Mouse (Mus musculus) lung, postnatal 36 days (tissue): ENCODE results near the gene Tnc.
A peak's percentile ranks its signal among the peaks of the same experiment; 100 is the strongest.

Source experiments
- DNase-seq: peaks from one replicate; pipeline ENCODE4 v3.0.0; 2022; ENCODE audit warnings: mixed read lengths

Gene Tnc

DNA sequence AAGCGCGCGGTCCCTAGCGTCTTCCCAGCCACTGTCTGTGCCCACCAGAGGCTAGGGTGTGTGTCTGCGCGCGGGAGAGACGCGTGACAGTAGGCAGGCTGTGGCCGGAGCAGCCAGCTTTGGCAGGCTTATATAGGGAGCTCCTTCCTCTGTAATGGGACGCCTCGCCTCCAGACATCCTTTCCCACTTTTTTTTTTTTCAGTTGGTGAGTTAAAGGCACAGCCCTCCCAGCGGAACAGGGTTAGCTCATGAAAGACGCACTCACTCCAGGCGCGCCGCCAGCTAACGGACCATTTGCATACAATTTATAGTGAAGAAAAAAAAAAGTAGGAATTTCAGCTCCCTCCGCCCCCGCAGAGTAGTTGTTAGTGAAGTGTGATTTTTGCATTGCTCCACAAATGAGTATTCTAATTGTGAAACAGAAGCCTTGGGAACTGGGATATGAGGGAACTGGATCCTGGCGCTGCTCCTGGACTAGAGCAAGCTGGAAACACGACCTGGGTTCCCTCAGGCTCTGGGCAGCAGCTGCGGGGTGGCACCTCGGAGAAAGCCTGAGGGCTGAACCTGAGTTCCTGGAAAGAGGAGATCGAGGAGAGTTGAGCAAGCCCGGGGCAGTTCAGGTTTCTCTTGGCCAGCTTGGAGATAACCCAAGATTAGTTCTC lies at the start of gene Tnc:
Gene Tnc, minus strand, starts transcription at position 185 of the 663 bp plus-strand sequence.
- peak; percentile 22 for DNase-seq

DNA sequence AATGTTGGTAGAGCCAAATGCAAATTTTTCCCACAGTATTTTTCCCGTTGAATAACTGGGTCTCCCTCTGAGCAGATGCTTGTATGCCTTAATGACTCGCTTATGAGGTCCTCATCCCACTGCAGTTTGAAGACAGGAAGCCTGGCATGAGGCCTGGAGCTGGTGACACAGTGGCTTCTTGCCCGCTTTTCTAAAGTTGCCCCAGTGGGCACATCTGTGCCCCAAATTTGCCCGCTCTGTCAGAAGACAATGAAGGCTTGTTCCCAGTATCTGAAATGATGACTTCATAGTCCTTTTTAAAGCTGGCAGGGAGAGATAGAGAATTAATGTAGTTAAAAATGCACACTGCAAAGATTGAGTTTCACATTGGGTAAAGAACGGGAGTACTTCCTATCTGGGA lies 47.4 kb upstream of the Tnc start:
- DNase-seq: no peak

DNA sequence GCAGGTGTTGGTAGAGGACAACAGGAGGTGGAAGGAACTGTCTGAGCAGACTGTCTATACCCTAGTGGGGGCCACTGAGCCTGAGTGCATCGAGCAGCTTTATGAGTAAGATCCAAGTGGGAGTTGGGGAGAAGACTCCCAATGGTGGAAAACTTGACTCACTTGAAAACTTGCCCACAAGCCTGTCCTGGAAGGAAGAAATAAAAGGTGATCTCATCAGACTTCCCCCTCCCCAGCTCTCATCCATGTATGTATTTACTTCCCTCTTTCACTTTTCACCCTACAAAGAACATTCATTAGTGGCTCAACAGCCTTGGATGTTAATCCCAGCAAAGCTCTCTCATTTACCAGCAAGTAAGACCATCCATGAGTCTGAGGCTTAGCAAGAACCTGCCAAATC lies 46.0 kb upstream of the Tnc start:
- no peak for DNase-seq

DNA sequence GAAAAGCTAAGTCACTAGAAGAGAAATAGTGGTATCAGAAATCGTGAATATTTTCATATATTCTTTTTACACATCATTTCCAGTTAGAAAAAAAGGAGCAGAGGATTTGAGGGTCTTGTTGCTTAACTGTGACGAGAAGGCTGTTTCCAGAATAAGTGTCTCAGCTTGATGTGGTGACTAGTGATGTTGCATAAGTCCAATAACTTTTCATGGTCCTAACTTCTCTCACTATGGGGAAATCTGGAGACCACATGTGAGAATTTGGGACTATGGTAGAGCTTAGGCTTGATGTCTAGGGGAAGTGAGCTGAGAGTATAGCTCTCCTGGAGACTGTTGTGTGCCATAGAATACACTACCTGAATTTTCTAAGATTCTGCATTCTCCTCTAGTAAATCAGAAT lies 42.6 kb upstream of the Tnc start:
- no peak for DNase-seq

DNA sequence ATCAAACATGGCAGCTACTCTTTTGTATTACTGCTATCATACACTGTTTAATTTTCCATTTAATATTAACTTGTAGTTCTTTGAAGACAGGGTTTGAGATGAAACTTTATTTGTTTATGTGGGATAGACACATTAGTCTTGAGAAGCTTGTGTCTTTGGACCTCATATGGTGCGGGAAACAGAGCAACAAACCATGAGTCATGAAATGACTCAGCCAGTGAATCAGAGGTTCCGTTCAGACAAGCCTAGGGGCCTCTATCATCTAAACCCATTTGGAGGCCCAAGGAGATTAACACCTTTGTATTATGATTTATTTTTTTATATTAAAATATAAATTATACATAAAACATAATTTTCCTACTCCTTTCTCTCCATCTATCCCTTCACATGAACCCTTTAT lies 40.9 kb upstream of the Tnc start:
- no peak for DNase-seq

DNA sequence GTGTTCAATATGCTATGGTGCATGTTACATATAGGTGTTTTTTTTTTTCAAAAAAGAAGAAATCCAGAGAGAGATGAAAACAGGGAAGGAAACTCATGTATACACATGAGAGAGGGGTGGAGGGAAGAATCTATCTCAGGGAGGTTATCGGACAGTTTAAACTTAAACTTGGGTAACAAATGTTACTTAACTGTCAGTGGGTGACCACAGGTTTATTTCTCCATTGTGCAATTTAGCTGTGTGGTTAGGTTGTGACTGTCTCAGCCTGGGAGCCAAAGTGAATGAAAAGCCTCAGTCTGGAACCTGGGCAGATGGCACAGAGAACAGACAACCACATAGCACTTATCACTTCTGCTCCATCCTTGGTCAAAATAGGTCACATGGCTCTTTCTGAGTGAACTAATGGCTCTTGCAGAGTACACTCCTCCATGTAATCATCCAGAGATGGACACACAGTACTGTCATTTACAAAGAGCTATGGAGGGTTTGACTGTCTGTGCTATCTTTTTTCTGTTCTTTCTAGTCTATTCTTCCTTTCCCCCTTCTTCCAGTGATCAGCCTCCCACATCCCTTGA lies 39.3 kb upstream of the Tnc start:
- DNase-seq: no peak

DNA sequence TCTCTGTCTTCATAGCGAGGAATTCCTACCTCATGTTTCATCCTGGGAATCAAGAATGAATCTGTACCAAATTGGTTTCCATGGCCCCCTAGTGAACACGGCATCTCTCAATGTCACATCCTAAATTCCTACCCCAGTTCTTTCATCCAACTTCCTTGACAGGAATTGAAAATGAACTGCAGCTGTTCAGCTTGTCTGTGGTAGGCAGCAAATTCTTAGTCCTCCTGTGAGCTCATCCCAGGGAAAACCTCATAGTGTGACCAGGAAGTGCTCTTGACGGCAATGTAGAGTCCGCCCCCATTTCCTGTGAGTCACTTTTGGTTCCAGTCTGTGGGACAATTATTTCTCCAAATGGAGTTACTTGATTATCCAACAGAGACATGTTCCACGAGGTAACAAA lies 37.0 kb upstream of the Tnc start:
- peak; percentile 39 for DNase-seq

DNA sequence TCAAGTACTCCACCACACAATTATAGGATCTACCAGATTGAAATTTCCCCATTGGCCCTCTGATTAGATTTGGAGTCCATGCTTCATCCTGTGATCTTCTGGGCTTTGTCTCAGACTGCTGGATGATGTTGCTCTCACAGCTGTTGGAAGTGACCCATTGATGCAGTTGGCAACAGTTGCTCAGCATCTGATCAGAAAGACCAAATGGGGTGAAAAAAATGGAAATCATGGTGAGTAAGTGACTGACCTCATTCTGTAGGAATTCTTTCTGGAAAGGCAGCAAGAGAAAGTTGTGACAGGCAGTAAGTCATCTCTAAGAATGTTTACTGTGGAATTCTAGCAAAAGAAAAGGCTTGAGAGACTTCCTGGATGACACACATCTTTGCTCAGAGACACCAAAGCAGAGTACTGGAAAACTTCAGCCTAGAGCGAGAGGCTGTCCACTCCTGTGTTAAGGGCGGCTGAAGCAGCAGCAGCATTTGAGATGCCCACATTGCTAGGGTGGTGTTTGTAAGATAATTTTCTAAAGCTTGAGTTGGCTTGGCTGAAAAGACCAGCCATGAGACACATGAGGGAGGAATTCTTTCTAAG lies 31.3 kb upstream of the Tnc start:
- DNase-seq: peak; percentile 64

DNA sequence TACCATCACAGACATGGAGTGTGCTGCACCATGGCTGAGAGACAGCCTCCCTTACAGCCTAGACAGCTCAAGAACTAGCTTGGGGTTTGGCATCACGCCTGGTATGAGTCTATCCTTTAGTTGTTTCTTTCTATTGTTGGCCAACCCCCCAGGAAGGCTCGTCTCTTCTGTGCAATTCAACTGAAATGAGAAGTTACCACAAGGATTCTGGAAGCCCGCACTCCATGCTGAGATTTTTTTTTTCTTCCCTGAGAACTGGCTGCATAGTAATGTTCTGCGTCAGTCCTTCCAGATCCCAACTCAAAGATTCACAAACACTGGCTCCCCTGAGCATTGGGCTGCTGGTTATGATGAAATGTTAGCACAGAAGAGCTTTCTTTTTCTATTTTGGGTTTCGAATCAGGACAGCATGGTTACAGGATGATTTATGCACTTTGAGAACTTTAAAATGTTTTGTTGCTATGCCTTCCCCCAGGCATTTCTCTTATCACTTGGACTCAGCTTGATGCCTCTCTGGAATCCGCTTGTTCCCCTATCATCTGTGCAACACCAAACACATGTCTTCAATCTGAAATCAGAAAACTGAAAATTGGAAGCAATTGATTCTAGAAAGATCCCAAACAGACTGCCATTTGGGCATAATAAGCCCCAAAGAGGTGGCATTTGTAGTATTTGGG lies 29.7 kb upstream of the Tnc start:
- DNase-seq: peak; percentile 25

DNA sequence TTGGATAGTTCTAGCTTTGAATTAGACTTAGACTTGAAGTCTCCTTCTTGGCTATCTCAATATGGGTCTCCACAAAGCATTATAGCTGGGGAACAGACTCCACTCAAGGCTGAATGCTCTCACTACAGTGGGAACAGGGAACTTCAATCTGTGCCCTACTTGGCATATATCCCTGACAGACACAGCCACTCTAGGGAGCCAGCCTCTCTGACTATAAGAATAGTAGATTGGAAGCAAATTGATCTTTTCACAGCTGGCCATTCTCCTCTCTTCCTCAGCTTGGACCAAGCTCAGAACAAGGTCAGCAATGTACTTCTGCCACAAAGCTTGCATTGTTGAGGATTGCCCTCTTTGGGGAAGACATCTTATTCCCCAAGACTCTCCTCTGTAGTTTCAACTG lies 27.9 kb upstream of the Tnc start:
- no peak for DNase-seq

DNA sequence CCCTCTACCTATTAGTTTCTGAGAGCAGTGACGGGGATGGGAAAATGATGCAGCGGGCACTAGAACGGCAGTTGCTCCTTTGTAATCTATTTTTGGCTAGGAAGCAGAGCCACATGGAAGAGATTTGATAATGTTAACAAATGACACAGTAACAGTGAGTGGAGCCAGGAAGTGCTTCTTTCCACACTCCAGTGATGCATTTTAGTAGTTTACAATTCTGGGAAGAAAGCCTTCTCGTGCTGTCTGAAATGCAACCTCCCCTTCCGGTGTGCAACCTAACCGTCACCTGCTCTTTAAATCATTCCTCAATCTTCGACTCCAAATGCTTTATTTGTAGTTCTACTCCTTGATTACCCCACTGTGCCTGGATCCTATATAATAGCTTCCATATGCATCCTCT lies 20.6 kb upstream of the Tnc start:
- DNase-seq: no peak

DNA sequence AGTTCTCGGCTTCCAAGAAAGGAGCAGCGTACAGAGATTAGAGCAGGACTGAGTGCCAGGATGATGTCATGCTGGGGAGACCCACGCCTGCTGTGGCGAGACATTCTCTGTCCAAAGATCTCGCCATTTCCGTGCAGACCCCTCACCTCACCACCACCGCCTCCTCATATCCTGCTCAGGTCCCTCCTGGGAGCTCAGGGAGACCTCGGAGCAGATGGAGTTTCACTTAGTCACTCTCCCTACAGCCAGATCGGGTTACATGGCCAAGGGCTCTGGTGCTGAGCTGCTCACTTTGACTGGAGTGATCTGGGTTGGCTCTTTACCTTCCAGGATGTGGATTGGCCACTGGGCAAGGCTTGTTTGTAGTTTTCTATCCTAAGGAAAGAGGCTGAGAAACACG lies 18.5 kb upstream of the Tnc start:
- DNase-seq: no peak

DNA sequence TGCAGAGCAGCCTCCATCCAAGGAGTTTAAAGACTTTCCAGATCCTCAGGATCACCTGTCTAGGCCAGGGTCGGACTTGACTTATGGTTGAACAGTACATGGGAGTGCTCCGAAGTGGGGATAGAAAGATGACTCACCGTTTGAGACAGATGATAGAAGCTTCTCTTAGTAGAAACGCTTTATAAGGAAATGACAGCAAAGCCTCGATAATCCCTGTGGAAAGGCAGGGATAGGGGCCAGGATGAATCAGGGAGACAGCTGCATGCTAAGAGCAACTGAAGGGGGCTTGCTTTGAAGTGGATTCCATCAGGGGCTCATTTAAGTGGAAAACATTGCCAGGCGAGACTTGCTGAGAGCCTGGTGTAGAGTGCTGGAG lies 12.0 kb upstream of the Tnc start:
- DNase-seq: no peak

DNA sequence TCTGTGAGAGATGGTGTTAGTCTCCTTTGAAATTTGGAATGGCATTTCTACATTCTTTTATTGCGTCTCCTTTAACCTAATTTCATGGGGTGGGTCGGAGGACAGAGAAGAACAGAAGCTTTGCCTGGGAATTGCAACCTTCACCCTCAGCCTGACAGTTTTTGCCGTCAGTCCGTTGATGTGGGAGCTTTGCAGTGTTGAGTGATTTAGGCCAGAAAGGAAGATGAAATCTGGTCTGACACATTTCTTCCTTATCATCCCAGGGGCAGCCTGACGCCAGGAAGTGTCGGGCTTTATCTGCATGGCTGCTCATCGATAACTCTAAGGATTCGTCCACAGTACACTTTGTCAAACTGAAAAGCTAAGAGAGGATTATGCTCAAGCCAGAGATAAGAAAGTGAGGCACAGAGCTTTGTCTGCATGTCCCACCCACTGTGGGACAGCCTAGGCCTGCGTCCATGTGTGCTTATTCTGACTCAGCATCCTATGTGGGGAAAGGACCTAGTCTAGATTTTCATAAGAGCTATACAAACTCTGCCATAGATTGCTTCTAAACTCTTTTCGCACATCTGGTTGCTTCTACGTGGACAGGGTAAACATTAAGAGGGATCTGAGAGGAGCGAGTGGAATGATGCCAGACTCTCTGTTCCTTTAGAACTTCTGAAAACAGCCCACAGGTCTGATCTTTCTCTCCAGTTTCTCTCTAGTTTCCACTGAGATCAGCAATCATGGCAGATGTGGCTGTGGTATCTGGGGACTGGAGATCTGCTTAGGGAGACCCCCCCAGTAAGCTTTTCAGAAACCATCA lies 11.4 kb upstream of the Tnc start:
- DNase-seq: no peak

DNA sequence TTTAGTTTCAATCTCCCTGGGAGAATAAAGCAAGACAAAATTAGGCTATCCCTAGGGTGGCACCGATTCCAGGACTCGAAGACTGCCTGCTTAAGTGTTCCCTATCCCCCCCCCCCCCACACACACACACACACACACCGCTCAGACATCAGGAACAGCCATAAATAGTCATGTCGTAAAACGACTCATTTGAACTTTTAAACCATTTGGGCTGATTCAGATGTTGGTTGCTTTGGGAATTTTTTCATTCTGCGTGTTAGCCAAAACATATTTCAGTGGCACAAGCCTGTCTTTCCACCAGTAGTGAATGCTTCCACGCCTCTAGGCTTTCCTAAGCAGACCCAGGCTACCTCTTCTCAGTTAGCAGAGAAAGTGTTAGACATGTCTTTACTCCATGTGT lies 1.4 kb upstream of the Tnc start:
- DNase-seq: no peak

DNA sequence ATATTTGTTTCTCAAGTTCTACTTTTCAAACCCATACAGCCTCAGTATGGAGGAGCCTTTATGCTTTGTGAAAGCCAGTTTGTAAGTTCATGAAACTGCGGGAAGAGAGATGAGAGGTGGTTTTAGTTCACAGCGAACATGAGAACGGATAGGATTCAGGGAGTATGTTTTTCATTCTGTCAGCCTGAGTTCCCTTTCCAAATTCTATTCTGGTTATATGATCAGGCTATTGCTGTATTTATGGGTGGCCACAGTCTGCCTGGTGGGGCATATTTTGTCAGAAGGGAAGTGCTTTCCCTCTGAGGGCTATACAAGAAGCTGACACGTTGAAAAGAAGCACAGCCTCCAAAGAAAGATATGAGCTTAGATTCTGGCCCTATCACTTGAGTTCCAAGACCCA lies 2.9 kb downstream of the Tnc start:
- DNase-seq: no peak

DNA sequence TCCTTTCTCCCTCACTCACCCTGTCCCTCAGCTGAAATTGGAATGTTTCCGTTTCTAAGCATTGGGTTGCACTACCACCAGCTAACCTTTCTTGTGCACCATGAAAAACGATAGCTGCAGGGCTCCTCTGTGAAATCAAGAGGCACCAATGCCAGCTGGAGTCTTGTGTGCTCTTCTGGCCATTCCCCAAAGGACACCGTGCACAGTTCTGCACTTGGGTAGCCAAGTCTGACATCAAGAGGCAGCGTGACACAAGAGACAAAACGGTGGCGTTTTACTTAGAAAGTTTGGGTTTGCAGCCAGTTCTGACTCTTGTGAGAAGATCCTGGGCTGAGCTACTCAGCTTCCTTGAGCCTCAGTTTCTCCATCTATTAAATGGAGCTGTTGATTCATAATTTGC lies 3.4 kb downstream of the Tnc start:
- no peak for DNase-seq

DNA sequence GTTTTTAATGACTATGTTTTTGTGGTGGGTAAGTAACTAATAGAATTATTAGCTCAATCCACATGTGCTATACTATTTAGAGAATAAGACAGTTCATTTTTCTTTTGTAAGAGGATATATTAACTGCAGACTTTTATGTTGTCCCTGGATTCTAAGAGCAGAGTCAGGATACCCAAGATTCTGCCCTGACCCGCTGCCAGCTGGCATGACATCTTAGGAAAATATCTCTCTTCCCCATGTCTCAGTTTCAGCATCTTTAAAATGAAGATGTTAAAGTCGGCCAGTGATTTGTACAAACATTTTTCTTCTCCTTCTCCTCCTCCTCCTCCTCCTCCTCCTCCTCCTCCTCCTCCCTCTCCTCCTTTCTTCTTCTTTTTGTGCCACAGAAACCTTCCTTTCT lies 7.7 kb downstream of the Tnc start:
- no peak for DNase-seq

DNA sequence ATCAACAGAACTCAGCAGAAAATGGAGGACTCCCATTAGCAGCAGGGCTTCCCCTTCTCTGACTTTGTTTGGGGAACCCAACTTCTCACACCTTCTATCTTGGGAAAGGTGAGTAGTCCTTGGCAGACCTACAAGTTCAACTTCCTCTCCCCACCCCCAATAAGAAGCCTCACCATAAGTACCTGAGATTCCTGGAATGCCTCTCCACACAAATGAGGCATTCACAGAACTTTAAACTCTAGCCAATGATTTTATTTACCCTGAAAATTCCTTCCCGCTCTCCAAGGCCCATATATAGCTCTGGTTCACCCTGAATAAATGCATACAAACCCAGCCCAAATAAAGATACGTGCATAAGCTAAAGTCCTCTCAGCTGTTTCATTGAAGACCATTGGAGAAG lies 9.3 kb downstream of the Tnc start:
- peak; percentile 71 for DNase-seq

DNA sequence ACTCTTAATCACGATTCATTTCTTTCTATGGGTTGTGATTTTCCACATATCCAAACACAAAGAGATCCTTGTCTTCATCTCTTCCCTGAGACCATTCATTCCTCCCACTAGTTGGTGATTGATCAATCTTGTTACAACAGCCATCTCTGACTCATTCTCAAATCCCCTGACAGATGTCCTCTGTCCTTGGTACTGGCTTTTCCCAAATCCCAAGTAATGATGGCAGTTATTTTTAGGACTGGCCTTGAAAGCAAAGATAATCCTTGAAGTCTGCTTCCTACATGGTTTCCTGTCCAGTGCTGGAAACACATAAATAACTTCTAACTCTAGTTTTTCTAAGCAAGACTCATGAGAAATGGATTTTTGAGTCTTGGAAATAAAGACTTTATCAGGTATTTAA lies 12.1 kb downstream of the Tnc start:
- no peak for DNase-seq

DNA sequence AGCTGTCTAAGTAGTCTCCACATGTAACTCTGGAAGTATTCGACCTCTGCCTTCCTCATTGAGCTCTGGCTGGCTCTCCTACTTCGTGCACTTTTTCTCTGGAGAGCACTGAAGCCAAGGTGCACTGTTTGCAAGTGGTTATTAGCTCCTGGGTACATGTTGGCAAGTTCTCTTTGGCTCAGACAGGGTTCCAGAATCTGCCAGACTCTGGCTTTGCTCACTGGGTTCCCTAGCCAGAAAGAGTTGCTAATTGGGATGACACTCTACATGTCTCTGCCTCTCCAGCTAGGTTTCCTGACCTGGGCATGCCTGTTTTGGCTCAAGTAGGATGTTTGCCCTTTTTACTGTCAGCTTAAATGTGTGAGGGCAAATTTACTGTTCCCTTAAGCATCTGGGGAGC lies 13.6 kb downstream of the Tnc start:
- no peak for DNase-seq

DNA sequence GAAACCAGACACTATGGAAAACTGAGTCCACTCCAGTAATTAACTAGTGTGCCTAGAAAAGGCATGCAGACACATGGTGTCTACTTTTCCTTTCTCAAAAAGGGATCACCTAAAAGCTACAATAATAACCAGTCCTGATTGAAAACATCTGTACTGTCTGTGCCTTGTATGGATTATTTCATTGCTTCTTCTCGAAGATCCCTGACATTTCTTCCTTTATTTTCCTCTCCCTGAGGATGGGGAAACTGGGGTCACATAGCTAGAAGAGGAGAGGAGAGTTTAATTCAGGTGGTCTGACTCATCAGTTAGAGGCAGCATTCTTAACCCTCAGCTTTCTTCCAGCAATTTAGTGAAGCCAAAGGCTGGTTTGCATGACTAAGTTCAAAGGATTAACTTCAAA lies 17.3 kb downstream of the Tnc start:
- DNase-seq: no peak

DNA sequence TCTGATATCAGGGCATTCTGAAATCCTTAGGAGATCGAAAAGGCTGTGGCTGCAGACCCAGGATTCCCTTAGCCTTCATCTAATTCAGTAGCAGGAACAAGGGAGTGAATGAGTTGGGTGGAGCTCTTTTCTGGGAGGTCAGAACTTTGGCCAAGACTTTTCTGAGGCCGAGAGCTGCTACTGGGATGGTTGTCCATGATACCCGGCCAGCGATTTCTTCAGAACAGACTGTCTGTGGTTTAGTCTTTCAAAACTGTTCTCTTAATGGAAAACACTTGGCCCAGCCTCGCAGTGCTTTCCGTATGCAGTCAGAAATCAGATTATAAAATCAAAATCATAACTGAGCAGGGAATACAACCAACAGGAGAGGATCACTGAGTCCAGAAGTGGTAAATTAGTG lies 21.2 kb downstream of the Tnc start:
- DNase-seq: peak; percentile 59
